Mouse (Mus musculus) brain, embryonic 14.5 days (tissue): ENCODE data around the gene Slc39a11.

ENCODE experiments used
- CTCF ChIP-seq: fragments of 200-500 bp; IDR thresholded peaks from 2 replicates; pipeline ENCODE4 v1.5.1; 2012; ENCODE audit warnings: inconsistent platforms, mild to moderate bottlenecking, moderate library complexity, borderline replicate concordance; ENCODE audit not compliant: insufficient read depth, insufficient read length; ENCODE audit errors: extremely low read depth
- POLR2A ChIP-seq: fragments of 200-500 bp; IDR thresholded peaks from 2 replicates; pipeline ENCODE4 v1.6.1; 2012; ENCODE audit warnings: mild to moderate bottlenecking, inconsistent platforms, borderline replicate concordance; ENCODE audit not compliant: poor library complexity, insufficient read depth, insufficient read length, severe bottlenecking; ENCODE audit errors: extremely low read depth

- no peak for TF ChIP-seq CTCF
- TF ChIP-seq POLR2A, result no peak
These were observed 276.5 kb downstream of the Slc39a11 start for GRCm38 (mm10) chr11:113373331-113373730.
